Mouse (Mus musculus): Measurements from ENCODE around the gene Ccdc24.

Ccdc24 gene

DNA sequence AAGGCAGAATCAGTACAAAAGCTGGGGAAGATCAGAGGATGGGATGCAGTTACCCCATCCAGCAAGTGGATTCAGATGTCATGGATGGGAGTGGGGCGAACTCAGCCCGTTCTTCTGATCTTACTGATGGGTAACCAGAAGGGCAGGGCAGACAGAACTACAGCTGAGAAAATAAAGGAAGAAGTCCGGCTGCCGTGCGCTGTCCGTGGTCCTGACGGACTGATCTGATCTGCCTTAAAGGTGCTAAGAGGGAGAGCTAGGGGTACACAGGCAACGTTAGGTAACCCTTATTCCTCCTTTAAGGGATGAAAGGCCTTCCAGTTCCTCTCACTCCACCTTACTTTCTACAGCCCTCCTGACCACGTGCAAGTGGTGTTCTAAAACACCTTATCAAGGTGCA is 21.0 kb upstream of the Ccdc24 start:
- DNase-seq (ENCODE audit: low read depth in 1 of 2, low spot score in 2 of 2), result no peak

GRCm38 (mm10) chr4:117891738-117892161 is 19.4 kb upstream of the Ccdc24 start, which contains the start of gene Dph2:
Gene Dph2, minus strand, starts transcription at chr4:117892032.
- DNase-seq (ENCODE audit: low read depth in 1 of 2, low spot score in 2 of 2), result peak in 1 of 2 experiments; percentile 36

- no peak for DNase-seq (ENCODE audit: low read depth in 1 of 2, low spot score in 2 of 2)
Observed at GRCm38 (mm10) chr4:117890750-117891149, 18.4 kb upstream of the Ccdc24 start.

- DNase-seq (ENCODE audit: low read depth in 1 of 2, low spot score in 2 of 2), result no peak
Observed at GRCm38 (mm10) chr4:117890031-117890430, 17.7 kb upstream of the Ccdc24 start.

DNA sequence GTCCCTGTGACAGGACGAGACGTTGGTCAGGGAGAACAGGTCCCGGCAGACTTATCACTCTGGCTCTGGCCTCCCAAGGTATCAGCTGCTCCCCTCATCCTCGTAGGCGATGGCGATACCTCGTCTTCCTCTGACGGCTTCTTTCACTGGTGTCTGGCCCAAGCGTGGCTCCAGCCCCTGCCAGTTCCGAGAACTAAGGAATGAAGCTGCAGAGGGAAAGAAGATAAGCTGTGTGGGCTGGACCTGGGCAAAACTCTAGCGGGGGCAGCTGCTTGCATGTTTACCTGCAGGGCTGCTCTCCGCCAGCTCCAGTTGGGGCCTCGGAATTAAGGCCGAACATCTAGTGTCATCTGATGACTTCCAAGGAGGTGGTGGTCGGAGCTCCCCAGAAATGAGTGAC is 17.1 kb upstream of the Ccdc24 start:
- no peak for DNase-seq (ENCODE audit: low read depth in 1 of 2, low spot score in 2 of 2)

DNA sequence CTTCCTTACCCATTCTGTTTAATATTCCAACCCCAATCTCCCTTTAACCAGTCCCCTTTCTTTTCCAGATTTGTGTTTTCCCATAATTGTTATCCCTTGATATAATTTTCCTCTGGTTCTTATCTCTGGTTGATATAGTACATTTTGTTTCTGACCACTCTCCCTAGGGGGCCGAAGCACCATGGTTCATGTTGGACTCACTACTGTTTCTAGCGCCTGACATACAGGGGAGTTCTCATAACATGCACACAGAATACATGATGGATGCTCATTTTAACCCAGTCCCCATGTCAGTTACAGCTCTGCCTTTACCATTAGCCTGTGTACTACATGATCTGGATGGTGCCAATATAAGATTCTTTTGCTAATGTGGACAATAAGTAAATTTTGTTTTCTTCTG is 15.6 kb upstream of the Ccdc24 start:
- DNase-seq (ENCODE audit: low read depth in 1 of 2, low spot score in 2 of 2), result no peak

DNA sequence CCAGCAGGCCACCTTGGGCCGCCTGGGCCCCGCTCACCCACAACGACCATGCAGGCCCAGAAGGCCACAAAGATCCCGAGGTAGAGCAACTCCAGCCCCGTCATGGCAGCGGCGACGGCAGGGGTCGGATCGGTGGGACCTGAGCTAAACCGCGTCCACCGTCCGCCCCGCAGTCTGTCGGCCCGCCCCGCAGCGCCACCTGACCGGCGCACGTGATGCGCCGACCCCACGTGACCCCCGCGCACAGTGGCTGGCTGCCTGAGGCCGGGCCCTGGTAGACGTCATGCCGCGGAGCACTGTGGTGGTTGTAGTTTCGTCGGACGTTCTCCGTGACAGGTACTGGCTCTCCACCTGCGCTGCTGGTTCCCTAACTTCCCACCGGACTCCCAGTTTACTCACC is 14.8 kb upstream of the Ccdc24 start, which contains the start of gene Atp6v0b:
TSS of gene Atp6v0b (minus strand) at position 201 of the 400 bp plus-strand sequence.
- DNase-seq (ENCODE audit: low read depth in 1 of 2, low spot score in 2 of 2), result peak; percentile 72 to 86

GRCm38 (mm10) chr4:117886644-117887043 is 14.3 kb upstream of the Ccdc24 start:
- peak in 1 of 2 experiments; percentile 31 for DNase-seq (ENCODE audit: low read depth in 1 of 2, low spot score in 2 of 2)

- no peak for DNase-seq (ENCODE audit: low read depth in 1 of 2, low spot score in 2 of 2)
Observed at GRCm38 (mm10) chr4:117885994-117886393, 13.6 kb upstream of the Ccdc24 start.

- no peak for DNase-seq (ENCODE audit: low read depth in 1 of 2, low spot score in 2 of 2)
Observed at GRCm38 (mm10) chr4:117885093-117885492, 12.7 kb upstream of the Ccdc24 start.

DNA sequence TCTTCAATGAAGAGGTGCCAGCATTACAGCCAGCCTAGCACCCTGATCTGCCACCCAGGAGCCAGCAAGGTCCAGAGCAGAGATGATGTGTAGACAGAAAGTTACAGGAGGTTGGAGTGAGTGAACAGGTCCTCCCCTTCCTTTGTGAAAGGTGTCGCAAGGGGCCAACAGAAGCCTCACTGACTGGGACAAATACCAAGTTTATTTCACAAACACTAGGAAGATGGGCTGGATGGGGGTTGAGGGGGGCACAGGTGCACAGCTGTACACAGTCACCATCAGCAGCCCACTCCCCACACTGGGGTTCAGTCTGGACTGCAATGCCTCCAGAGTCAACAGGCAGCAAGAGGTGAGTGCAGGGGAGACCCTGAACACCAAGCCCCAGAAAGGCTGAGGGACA is 11.8 kb upstream of the Ccdc24 start:
- no peak for DNase-seq (ENCODE audit: low read depth in 1 of 2, low spot score in 2 of 2)

DNA sequence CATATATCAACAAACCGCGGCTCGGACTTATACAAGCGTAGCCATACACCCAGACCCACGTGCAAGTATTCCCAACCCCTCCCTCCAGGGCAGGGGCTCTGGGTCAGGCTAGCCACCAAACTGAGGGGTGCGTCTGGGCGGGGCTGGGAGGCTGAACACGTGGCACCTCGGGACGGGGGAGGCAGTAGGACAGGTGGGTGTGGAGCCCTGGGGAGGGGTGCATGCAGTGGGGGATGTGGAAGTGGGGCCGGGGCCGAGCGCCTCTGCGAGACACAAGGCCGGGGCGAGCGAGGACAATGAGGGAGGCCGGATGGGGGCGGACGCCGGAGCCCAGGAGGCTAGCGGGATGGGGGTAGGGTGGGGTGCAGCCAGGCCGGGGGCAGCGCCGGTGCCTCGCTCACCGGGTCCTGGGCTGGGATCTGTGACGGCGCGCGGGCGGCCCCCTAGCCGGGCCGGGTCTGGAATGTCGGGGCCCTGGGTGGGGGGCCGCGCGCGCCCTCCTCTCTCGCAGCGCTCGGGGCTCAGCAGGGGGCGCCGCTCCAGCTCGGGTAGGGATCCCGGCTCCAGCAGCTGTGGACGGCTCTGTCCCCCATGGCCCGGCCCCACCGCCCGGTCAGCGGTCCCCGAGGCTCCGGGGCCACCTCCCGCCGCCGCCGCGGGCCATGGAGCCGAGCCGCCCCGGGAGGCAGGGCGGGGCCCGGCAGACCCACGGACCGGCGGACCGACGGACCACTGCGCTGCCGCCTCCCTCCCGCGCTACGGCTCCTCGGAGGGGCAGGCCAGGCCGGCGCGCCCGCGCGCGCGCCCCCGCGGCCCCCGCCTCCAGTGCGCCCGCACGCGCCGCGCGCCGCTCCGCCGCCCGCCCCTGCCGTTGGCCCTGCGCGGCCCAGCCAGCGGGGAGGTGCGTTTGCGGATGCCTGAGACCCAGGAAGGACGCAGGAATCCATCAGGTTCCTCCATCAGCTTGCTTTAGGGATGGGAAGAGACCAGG is 10.6 kb upstream of the Ccdc24 start, which contains the start of gene B4galt2:
TSS of gene B4galt2 (minus strand) at position 787 of the 991 bp plus-strand sequence.
- DNase-seq (ENCODE audit: low read depth in 1 of 2, low spot score in 2 of 2), result no peak

DNA sequence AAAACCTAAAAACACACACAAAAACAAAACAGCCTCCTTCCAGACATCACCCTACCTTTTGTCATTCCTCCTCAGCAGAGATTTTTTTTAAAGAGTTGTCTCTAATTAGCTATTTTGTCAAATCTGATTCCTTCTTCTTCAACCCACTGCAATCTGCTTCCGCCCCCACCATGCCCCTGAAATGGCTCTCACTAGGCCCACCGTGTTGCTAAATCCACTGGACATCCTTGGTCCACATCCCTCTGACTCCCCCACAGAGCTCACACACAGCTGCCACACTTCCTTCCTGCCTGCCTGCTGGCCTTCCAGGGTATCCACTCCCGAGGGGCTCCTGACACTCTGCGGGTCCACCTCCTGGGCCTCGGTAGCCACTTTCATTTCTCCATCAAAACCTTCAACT is 6.3 kb upstream of the Ccdc24 start:
- no peak for DNase-seq (ENCODE audit: low read depth in 1 of 2, low spot score in 2 of 2)

DNA sequence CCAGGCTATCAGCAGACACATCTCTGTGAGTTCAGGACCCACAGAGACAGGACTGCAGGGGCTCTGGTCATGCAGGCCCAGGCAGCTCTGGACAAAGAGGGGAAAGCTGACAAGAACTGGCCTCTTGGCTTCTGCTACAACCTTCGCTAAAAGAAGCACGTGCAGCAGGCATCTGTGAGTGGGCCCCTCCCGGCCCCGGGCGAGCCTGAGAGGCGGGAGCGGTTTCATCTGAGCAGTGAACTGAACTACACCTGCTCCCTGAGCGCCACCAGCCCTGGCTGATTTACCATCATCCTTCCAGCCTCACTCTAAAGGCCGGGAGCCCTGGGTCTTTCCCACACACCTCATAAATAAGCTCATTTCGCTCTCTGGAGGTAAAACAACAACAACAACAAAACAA is 5.9 kb upstream of the Ccdc24 start:
- DNase-seq (ENCODE audit: low read depth in 1 of 2, low spot score in 2 of 2), result no peak

- DNase-seq (ENCODE audit: low read depth in 1 of 2, low spot score in 2 of 2), result no peak
Observed at GRCm38 (mm10) chr4:117873615-117874014, 1.3 kb upstream of the Ccdc24 start.

DNA sequence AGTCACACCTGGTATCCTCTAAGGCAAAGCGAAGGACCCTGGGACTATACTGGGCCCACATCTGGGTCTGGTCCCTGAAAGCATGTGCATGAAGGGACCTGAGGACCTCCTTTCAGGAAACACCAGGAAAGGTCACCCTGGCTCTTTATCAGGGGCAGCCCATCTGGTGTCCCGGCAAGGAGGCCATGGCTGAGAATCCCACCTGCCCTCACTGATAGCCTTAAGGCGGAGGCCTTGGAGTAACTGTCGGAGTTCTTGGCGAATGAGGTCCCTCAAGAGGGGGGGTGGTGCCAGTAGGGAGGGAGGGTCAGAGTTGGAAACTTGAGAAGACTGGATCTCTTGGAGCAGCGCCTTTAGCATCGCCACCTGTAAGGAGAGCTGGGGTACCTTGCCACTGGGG is 570 bp downstream of the Ccdc24 start:
- DNase-seq (ENCODE audit: low read depth in 1 of 2, low spot score in 2 of 2), result no peak

DNA sequence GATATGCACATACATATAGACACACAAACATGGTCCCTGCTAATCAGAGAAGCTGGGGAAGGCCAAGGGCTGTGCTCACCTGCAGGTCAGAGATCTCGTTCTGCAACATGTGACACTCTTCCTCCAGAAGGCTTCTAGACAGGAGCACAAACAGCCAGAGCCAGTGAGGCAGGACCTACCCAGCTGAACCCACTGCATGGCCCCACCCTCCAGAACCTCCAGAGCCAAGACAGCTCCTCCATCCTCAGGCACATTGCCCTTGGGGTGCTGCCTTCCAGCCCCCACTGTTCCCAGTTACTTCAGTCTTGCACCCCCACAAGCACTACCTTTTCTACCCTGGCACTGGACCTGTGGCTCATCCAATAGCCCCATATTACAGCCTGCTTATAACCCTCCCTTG is 1.9 kb downstream of the Ccdc24 start:
- no peak for DNase-seq (ENCODE audit: low read depth in 1 of 2, low spot score in 2 of 2)

DNA sequence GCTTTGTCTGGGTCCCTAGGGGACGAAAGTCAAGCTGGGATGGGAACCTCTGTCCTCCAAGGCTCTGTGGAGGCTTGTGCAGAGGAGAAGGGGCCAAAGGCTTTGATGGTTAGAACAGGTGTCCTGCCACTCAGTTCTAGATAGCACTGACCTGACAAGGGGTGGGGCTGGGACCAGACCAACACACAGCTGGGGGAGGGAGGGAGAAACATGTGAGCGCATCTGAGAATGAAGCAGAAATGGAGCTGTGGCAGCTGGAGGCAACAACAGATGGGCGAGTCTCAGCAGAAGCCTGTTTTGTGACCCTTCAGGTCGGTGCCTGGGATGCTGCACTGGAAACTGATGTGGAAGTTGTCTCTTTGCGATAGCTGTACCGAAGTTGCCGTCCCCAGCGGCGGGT is 3.0 kb downstream of the Ccdc24 start:
- DNase-seq (ENCODE audit: low read depth in 1 of 2, low spot score in 2 of 2), result no peak

DNA sequence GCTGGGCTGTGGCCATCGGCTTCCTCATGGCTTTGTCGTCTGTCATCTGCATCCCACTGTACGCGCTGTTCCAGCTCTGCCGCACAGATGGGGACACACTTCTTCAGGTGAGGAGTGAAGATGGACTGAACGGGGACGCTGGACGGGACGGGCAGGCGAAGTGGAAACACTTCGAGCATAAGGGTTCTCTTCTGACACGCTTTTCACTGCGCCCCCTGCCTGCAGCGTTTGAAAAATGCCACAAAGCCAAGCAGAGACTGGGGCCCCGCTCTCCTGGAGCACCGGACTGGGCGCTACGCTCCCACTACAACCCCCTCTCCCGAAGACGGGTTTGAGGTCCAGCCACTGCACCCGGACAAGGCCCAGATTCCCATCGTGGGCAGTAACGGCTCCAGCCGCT is 4.5 kb downstream of the Ccdc24 start:
- DNase-seq (ENCODE audit: low read depth in 1 of 2, low spot score in 2 of 2), result peak in 1 of 2 experiments; percentile 43

GRCm38 (mm10) chr4:117867000-117867399 is 5.4 kb downstream of the Ccdc24 start:
- DNase-seq (ENCODE audit: low read depth in 1 of 2, low spot score in 2 of 2), result no peak

- peak in 1 of 2 experiments; percentile 16 for DNase-seq (ENCODE audit: low read depth in 1 of 2, low spot score in 2 of 2)
Observed at GRCm38 (mm10) chr4:117866083-117866482, 6.3 kb downstream of the Ccdc24 start.

DNA sequence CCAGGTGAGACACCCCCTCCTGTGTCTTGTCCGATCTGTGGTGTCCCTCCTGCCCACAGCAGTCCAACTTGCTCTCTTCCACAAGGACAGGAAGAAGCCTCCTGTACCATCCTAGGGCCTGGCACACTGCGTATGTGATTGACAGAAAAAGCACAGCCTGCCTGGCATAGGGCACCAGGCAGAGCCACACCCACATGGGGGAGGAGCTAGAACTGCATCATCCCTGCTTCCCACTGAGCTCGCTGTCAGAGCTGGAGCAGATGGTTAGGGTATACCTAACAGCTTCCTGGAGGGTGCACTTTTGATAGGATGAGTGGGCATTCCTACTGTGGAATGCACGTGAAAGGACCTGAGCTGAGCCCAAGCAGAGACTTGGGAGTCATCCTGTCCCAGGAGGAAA is 9.5 kb downstream of the Ccdc24 start:
- DNase-seq (ENCODE audit: low read depth in 1 of 2, low spot score in 2 of 2), result peak in 1 of 2 experiments; percentile 18
